Mouse (Mus musculus) midbrain, embryonic 13.5 days (tissue): ENCODE results near the gene Stmn3. TPM values are rescaled to one million over a fixed set of nuclear protein-coding genes. Genes with fewer than 3 reads are reported as not detected.

Experiments used
- ATAC-seq: fragments of 200-750 bp; cut with Nextera tagmentation; 2 replicates; pipeline ENCODE4 v1.8.0; 2017; ENCODE audit warnings: mild to moderate bottlenecking, moderate TSS enrichment, moderate library complexity
- H3K27ac ChIP-seq: fragments of 300-500 bp; sonication (generic); 2 replicates; pipeline ENCODE4 v1.5.1; 2015; ENCODE audit warnings: inconsistent platforms, mild to moderate bottlenecking, moderate library complexity
- H3K27me3 ChIP-seq: fragments of 300-500 bp; sonication (generic); 2 replicates; pipeline ENCODE4 v1.6.1; 2015; ENCODE audit warnings: mild to moderate bottlenecking, inconsistent platforms
- H3K36me3 ChIP-seq: fragments of 300-500 bp; sonication (generic); 2 replicates; pipeline ENCODE4 v1.6.1; 2015; ENCODE audit warnings: mild to moderate bottlenecking, inconsistent platforms
- H3K4me1 ChIP-seq: fragments of 300-500 bp; sonication (generic); replicated peaks from 2 replicates; pipeline ENCODE4 v1.6.1; 2015; ENCODE audit warnings: inconsistent platforms
- H3K4me2 ChIP-seq: fragments of 300-500 bp; sonication (generic); replicated peaks from 2 replicates; pipeline ENCODE4 v1.6.1; 2015; ENCODE audit warnings: moderate library complexity, mild to moderate bottlenecking, inconsistent platforms
- H3K4me3 ChIP-seq: fragments of 300-500 bp; sonication (generic); replicated peaks from 2 replicates; pipeline ENCODE4 v1.5.1; 2015; ENCODE audit warnings: mild to moderate bottlenecking, inconsistent platforms
- H3K9ac ChIP-seq: fragments of 300-500 bp; sonication (generic); replicated peaks from 2 replicates; pipeline ENCODE4 v1.6.1; 2015; ENCODE audit warnings: mild to moderate bottlenecking, inconsistent platforms
- H3K9me3 ChIP-seq: fragments of 300-500 bp; sonication (generic); 2 replicates; pipeline ENCODE4 v1.6.1; 2016; ENCODE audit warnings: mild to moderate bottlenecking, inconsistent platforms
- WGBS: fragments of 180-500 bp; shearing (Covaris S2); methylation state at CpG from one replicate; pipeline ENCODE4 v1.1.7; 2015; 5-methylcytosine and 5-hydroxymethylcytosine counted together
- polyA plus RNA-seq: library from polyadenylated mRNA; unstranded; fragments of >200 nt; fragmentation: Nextera tagmentation; extraction: Ambion mirVana; gene quantifications from 2 replicates; pipeline ENCODE4 v1.2.1, GENCODE M21; 2015

Stmn3 gene
- polyA plus RNA-seq = 996 and 1,042 TPM in 2 replicates

- no peaks in the 10 kb centered on the region for H3K9me3 ChIP-seq
- H3K9ac ChIP-seq = peak within 1 kb of the TSS; percentile 96
- peaks cover 14% of the 10 kb centered on the region; the same call in 1 of the 2 replicates for H3K27me3 ChIP-seq
- peak within 1 kb of the TSS; percentile 89 for H3K4me3 ChIP-seq
- WGBS = 3% methylated on average over 23 of the region's 23 CpGs
- H3K4me2 ChIP-seq = peak within 1 kb of the TSS; percentile 77
- H3K4me1 ChIP-seq = peaks cover 37% of the 10 kb centered on the region
- ATAC-seq = peak; percentile 93
- H3K36me3 ChIP-seq = no peaks in the 10 kb centered on the region
- peak within 1 kb of the TSS; percentile 96 for H3K27ac ChIP-seq
These were observed at the start of gene Stmn3 for GRCm38 (mm10) chr2:181314080-181314810. TSS of gene Stmn3 (minus strand) at chr2:181314500.

GRCm38 (mm10) chr2:181363946-181364345 lies 49.6 kb upstream of the Stmn3 start:
- Histone ChIP-seq H3K9me3 (no peaks in the 10 kb centered on the region), H3K27ac (no peak overlapping the region), H3K4me2 (peak overlapping the region; percentile 98), H3K9ac (peak overlapping the region; percentile 95), H3K36me3 (peaks cover 43% of the 10 kb centered on the region), H3K4me3 (peak overlapping the region; percentile 95), H3K4me1 (peaks cover 37% of the 10 kb centered on the region), H3K27me3 (no peaks in the 10 kb centered on the region)
- no peak for ATAC-seq
- 90% methylated on average over 3 of the region's 3 CpGs for WGBS

GRCm38 (mm10) chr2:181356780-181357179 lies 42.5 kb upstream of the Stmn3 start:
- WGBS = 84% methylated on average over 3 of the region's 3 CpGs
- H3K9ac ChIP-seq = no peak overlapping the region
- no peaks in the 10 kb centered on the region for H3K4me1 ChIP-seq
- H3K9me3 ChIP-seq = no peaks in the 10 kb centered on the region
- ATAC-seq = no peak
- H3K27me3 ChIP-seq = no peaks in the 10 kb centered on the region
- peaks cover 100% of the 10 kb centered on the region for H3K36me3 ChIP-seq
- no peak overlapping the region for H3K27ac ChIP-seq
- no peak overlapping the region for H3K4me3 ChIP-seq
- no peak overlapping the region for H3K4me2 ChIP-seq

DNA sequence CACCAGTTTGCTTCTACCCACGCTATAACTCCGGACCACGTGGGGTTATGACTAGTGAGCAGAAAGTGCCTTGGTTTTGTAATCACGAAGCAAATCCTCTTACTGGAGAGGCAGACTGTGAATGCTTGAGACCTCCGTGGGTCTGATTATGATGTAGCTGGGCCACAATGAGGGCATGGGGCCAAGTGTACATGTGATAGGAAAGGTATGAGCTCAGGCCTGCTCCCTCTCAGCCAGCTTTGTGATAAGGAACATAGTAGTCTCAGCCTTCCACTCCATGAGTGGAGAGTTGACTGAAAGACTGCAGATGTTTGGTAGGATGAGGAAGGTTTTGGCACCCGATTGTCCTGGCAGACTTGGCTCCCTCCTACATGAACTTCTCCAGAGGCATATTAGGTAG lies 28.5 kb upstream of the Stmn3 start:
- H3K27me3 ChIP-seq = no peaks in the 10 kb centered on the region
- no peak overlapping the region for H3K9ac ChIP-seq
- no peak overlapping the region for H3K27ac ChIP-seq
- H3K36me3 ChIP-seq = peaks cover 78% of the 10 kb centered on the region
- no peaks in the 10 kb centered on the region for H3K9me3 ChIP-seq
- no peak for ATAC-seq
- no peaks in the 10 kb centered on the region for H3K4me1 ChIP-seq
- WGBS = 94% methylated on average over 6 of the region's 6 CpGs
- H3K4me2 ChIP-seq = no peak overlapping the region
- H3K4me3 ChIP-seq = no peak overlapping the region

- Histone ChIP-seq H3K4me2 (no peak overlapping the region), H3K4me3 (no peak overlapping the region), H3K27ac (no peak overlapping the region), H3K36me3 (peaks cover 76% of the 10 kb centered on the region), H3K4me1 (no peaks in the 10 kb centered on the region), H3K27me3 (no peaks in the 10 kb centered on the region), H3K9ac (no peak overlapping the region), H3K9me3 (no peaks in the 10 kb centered on the region)
- 85% methylated on average over 4 of the region's 4 CpGs for WGBS
- ATAC-seq = no peak
These were observed 26.1 kb upstream of the Stmn3 start for GRCm38 (mm10) chr2:181340426-181340825.

DNA sequence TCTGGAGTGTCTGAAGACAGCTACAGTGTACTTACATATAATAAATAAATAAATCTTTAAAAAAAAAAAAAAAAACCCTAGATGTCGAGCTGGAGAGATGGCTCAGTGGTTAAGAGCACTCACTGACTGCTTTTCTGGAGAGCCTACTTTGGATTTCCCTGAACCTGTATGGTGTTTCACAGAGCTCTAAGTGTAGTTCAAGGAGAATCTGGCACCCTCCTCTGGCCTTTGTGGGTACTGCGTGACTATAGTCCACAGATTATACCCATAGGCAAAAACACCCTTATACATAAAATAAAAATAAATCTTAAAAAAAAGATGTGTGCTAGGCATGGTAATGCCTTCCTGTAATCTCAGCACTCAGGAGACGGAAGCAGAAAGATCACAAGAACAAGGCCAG lies 19.7 kb upstream of the Stmn3 start:
- ATAC-seq = peak; percentile 71; the same call in 1 of the 2 replicates
- H3K4me1 ChIP-seq = no peaks in the 10 kb centered on the region
- H3K27me3 ChIP-seq = no peaks in the 10 kb centered on the region
- H3K4me2 ChIP-seq = no peak overlapping the region
- no peak overlapping the region for H3K4me3 ChIP-seq
- no peaks in the 10 kb centered on the region for H3K9me3 ChIP-seq
- 60% methylated on average over 3 of the region's 3 CpGs for WGBS
- H3K27ac ChIP-seq = no peak overlapping the region
- peaks cover 70% of the 10 kb centered on the region for H3K36me3 ChIP-seq
- H3K9ac ChIP-seq = no peak overlapping the region

DNA sequence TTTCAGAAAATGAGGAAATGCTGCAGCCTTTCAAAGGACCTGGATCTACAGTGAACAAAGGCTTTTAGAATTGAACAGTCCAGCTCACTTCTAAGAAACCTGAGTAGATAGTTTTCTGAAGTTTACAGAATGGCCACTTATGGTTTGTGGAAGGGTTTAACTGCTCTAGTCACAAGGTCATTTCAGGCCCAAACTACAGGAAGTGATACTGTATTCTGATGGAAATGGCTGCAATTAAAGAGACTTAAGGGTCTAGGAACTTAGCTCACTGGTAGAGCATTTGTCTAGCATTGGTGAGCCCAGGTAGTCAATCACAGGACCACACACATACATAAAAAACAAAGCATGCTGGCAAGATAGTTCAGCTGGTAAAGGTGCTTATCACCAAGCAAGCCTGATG lies 18.2 kb upstream of the Stmn3 start:
- H3K27ac ChIP-seq = no peak overlapping the region
- H3K9ac ChIP-seq = no peak overlapping the region
- peaks cover 73% of the 10 kb centered on the region for H3K36me3 ChIP-seq
- no peaks in the 10 kb centered on the region for H3K27me3 ChIP-seq
- no peak overlapping the region for H3K4me3 ChIP-seq
- H3K4me1 ChIP-seq = no peaks in the 10 kb centered on the region
- no peak for ATAC-seq
- no peaks in the 10 kb centered on the region for H3K9me3 ChIP-seq
- no peak overlapping the region for H3K4me2 ChIP-seq

DNA sequence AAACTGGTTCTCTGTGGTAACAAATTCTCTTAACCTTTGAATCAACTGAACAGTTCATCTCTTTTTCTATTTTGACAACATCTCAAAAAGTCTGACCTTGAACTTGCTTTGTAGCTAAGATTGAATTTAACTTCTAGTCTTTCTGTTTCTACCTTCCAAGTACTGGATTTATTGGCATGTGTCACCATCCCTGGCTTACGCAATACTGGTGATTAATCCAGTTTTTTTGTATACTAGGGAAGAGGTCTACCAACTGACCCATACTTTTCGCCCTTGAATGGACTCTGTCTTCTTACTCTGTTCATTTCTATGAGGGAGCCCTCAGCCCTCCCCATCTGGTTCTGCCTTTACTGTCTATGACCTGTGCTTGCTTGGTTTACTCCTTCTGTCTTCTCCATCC lies 11.8 kb upstream of the Stmn3 start:
- no peak overlapping the region for H3K4me3 ChIP-seq
- H3K4me2 ChIP-seq = no peak overlapping the region
- no peak overlapping the region for H3K27ac ChIP-seq
- no peaks in the 10 kb centered on the region for H3K27me3 ChIP-seq
- no peaks in the 10 kb centered on the region for H3K9me3 ChIP-seq
- 91% methylated on average over 2 of the region's 2 CpGs for WGBS
- H3K36me3 ChIP-seq = peaks cover 84% of the 10 kb centered on the region
- no peaks in the 10 kb centered on the region for H3K4me1 ChIP-seq
- ATAC-seq = no peak
- no peak overlapping the region for H3K9ac ChIP-seq

- Histone ChIP-seq H3K27me3 (no peaks in the 10 kb centered on the region), H3K36me3 (peaks cover 51% of the 10 kb centered on the region), H3K4me1 (peaks cover 13% of the 10 kb centered on the region), H3K9me3 (no peaks in the 10 kb centered on the region), H3K9ac (no peak overlapping the region), H3K4me3 (no peak overlapping the region), H3K4me2 (no peak overlapping the region), H3K27ac (no peak overlapping the region)
- 73% methylated on average over 5 of the region's 5 CpGs for WGBS
- ATAC-seq = no peak
These were observed 7.8 kb upstream of the Stmn3 start for GRCm38 (mm10) chr2:181322136-181322535.

- ATAC-seq = no peak
- peaks cover 31% of the 10 kb centered on the region for H3K36me3 ChIP-seq
- no peak overlapping the region for H3K27ac ChIP-seq
- H3K4me3 ChIP-seq = peak overlapping the region; percentile 66
- H3K9ac ChIP-seq = peak overlapping the region; percentile 65
- peaks cover 13% of the 10 kb centered on the region for H3K4me1 ChIP-seq
- H3K27me3 ChIP-seq = peaks cover 14% of the 10 kb centered on the region; the same call in 1 of the 2 replicates
- peak overlapping the region; percentile 75 for H3K4me2 ChIP-seq
- WGBS = 15% methylated on average over 7 of the region's 7 CpGs
- H3K9me3 ChIP-seq = no peaks in the 10 kb centered on the region
These were observed 5.8 kb upstream of the Stmn3 start for GRCm38 (mm10) chr2:181320103-181320499.

- Histone ChIP-seq H3K9me3 (no peaks in the 10 kb centered on the region), H3K9ac (peak within 1 kb of the TSS; percentile 65), H3K36me3 (peaks cover 25% of the 10 kb centered on the region), H3K4me2 (peak within 1 kb of the TSS; percentile 75), H3K4me3 (peak within 1 kb of the TSS; percentile 66), H3K4me1 (peaks cover 19% of the 10 kb centered on the region), H3K27ac (peak within 1 kb of the TSS; percentile 75), H3K27me3 (peaks cover 14% of the 10 kb centered on the region; the same call in 1 of the 2 replicates)
- ATAC-seq = peak; percentile 95
- WGBS = 6% methylated on average over 40 of the region's 40 CpGs
These were observed 5.2 kb upstream of the Stmn3 start, which contains the start of gene Rtel1 for GRCm38 (mm10) chr2:181319248-181320102. TSS of gene Rtel1 (plus strand) at chr2:181319739.
